Mouse (Mus musculus): ENCODE data around the gene Ccl2.

Ccl2 gene

GRCm38 (mm10) chr11:82035356-82035755 is at the start of gene Ccl2:
Gene Ccl2 (plus strand): TSS chr11:82035571.
- DNase-seq (ENCODE audit: low read depth, low spot score): no peak

DNA sequence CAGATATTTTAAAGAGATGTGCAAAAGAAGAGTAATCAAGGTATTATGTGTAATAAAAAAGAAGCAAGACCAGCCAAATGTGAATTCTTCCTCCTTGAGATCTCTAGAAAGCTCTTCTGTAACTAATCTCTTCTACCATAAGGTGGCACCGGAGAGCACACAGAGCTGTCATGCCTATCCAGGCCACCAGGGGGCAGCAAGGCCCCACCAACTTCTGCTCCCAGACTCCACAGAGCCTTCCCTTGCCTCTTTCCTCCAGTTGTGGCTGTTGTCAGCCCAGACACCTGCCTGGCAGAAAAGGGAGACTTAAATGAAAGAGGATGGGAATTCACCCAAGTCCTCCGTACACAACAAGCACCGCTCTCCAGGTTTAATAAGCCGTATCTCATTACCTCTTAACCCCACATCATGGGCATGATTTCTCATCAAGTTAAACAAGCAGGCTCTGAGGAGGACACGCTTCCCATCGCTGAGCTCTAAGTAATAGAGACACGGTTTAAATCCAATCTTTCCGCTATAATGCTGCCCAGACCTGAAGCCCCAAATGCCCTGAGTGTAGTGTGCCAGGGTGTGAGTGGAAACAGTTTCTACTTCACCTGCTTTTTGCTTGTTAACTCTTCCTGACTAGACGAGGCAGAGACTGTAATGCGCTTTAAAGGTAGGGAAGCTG is 39.1 kb upstream of the Ccl2 start:
- DNase-seq (ENCODE audit: low read depth, low spot score): peak; percentile 66

DNA sequence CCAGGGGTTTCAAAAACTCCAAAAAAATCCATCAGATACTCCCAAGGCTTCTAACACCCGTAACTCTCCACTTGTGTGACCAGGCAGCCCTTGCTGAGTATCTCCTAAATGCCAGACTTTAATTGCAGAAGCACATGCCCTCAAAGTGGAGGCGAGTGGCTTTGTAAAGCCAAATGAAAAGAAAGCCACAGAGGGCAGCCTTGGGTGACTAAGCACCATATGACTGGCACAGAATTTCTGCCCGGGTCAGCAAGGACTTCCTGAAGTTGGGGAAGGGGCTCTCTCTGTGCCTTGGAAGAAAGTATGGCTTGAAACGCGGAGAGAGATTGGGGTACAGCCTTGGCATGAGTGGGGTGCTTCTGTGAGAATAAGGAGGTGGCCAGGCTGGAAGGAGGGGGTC is 38.3 kb upstream of the Ccl2 start:
- DNase-seq (ENCODE audit: low read depth, low spot score): no peak

GRCm38 (mm10) chr11:81998646-81999045 is 36.7 kb upstream of the Ccl2 start:
- DNase-seq (ENCODE audit: low read depth, low spot score): no peak

- no peak for DNase-seq (ENCODE audit: low read depth, low spot score)
Measured at GRCm38 (mm10) chr11:81999469-81999868, 35.9 kb upstream of the Ccl2 start.

GRCm38 (mm10) chr11:82000581-82000980 is 34.8 kb upstream of the Ccl2 start:
- DNase-seq (ENCODE audit: low read depth, low spot score): no peak

DNA sequence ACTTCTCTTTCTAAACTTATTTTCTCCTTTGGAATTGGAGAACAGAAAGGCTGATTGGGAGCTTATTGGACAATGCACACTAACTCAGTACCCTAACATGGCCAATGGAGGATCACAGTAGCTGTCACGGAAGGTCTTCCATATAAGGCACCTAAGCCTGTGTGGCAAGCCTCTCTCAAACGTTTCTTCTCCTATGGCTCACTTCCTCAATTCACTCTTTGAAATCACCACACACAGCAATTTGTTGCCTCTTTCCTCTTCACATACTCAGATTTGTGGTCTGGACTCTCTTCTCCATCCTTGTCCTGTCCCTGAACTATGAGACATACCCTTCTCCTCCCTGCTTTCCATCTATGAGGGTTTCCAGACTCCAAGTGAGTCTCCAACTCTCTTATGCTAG is 30.6 kb upstream of the Ccl2 start:
- DNase-seq (ENCODE audit: low read depth, low spot score): no peak

GRCm38 (mm10) chr11:82006796-82007423 is 28.5 kb upstream of the Ccl2 start:
- DNase-seq (ENCODE audit: low read depth, low spot score): no peak

- no peak for DNase-seq (ENCODE audit: low read depth, low spot score)
Measured at GRCm38 (mm10) chr11:82010115-82010514, 25.3 kb upstream of the Ccl2 start.

GRCm38 (mm10) chr11:82011411-82012193 is 23.8 kb upstream of the Ccl2 start:
- DNase-seq (ENCODE audit: low read depth, low spot score): peak; percentile 23

GRCm38 (mm10) chr11:82013756-82014155 is 21.6 kb upstream of the Ccl2 start:
- DNase-seq (ENCODE audit: low read depth, low spot score): no peak

GRCm38 (mm10) chr11:82015066-82015465 is 20.3 kb upstream of the Ccl2 start:
- DNase-seq (ENCODE audit: low read depth, low spot score): no peak

DNA sequence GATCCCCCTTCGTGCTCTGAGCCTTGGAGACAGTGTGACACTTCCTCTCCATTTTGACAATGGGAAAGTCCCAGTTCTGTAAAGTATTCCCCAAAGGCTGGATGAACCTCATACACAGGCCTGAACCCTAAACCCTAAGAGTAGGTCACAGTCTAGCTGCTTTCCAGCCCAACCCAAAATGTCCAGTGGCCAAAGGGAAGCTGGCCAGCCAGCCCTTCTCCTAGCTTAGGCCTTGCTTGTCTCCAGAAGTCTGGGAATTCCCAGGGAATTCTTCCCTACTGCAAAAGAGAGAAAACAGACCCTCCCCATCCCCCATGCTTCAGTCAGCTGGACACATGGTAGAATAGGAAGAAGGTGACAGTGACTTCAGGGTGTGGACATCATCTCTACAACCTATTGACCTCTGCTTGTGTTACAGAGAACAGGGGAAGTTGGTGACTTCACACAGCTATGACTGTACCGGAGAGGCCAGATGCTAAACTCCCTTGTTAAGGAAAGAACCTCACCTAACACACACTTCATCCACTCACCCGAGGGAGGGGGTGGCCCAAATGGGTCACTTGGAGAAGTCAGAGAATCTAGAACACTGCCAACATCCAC is 19.1 kb upstream of the Ccl2 start:
- no peak for DNase-seq (ENCODE audit: low read depth, low spot score)

- DNase-seq (ENCODE audit: low read depth, low spot score): no peak
Measured at GRCm38 (mm10) chr11:82019389-82019788, 16.0 kb upstream of the Ccl2 start.

DNA sequence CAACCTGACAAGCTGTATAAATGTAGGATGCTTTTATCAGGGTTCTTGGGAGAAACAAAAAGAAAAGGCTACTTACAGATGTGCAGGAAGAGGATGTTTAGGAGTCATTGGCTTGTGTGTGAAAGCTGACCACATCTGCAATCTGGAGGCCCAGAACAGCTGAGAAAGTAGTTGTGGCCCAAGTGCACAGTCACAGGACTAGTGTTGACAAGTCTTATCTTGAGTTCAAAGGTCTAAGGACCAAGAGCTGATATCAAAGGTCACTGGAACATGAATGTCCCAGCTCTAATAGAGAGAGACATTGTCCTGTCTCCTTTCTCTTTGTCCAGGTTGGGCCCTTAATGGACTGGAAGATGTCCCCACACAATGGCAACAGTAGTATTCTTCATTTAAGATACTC is 15.6 kb upstream of the Ccl2 start:
- DNase-seq (ENCODE audit: low read depth, low spot score): no peak

DNA sequence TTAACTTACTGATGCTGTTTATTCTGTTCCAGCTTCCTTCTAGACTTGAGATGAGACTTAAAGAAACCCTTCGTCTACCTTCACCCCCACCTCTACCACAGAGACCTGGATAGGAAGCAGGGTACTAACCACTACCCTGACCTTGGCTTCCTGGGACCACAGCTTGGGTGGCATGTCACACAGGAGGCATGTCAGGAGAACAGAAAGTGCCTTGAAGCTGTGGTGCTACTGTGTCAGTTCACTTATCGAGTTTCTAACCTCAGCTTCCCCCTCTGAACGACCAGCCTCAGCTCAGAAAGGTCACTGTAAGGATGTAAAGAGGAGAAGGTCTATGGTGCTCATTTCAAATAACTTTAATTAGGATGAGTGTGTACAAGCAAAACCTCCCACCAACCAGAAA is 14.0 kb upstream of the Ccl2 start:
- DNase-seq (ENCODE audit: low read depth, low spot score): no peak

GRCm38 (mm10) chr11:82022504-82023056 is 12.8 kb upstream of the Ccl2 start:
- DNase-seq (ENCODE audit: low read depth, low spot score): no peak

GRCm38 (mm10) chr11:82023769-82024168 is 11.6 kb upstream of the Ccl2 start:
- DNase-seq (ENCODE audit: low read depth, low spot score): no peak

- DNase-seq (ENCODE audit: low read depth, low spot score): no peak
Measured at GRCm38 (mm10) chr11:82030171-82030570, 5.2 kb upstream of the Ccl2 start.

DNA sequence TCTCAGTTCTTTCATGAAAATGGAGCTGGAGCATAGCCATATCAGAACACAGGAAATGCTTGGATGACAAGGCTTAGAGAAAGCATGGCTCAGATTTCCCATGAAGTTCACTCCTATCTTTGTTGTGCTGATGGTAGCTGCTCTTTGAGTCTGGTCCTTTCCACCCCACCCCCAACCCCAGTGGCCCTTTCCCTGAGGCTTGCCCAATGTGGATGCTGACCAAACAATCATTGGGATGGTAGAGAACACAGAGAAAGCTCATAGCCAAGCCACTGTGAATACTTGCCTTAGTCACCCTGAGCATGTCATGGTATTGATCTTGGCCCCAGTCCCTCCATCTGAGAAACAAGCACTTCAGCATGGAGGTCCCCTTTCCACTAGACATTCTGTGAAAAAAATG is 3.2 kb upstream of the Ccl2 start:
- DNase-seq (ENCODE audit: low read depth, low spot score): no peak

DNA sequence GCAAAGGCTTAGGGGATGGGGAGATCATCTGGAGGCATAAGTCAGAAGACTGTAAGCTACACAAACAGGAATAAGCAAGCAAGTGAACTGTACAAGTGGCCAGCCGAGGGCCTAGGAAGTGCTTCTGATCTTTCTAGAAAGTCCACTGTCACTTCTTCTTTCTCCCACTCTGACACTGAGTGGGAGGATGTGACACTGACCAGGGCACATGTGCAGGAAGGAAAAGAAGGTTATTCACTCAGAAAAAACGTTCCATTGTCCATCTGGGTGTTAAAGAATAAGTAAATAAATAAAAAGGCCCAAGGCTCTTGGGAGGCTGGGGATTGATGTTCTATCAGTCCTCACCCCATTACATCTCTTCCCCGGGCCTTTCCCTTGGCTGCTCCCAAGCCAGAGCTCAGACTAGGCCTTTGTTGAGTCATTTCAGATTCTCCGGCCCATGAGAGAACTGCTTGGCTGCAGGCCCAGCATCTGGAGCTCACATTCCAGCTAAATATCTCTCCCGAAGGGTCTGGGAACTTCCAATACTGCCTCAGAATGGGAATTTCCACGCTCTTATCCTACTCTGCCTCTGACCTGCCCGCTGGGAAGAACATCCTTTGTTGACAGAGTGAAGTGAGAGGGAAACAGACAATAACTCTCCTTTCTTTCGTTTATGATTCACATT is 2.6 kb upstream of the Ccl2 start:
- no peak for DNase-seq (ENCODE audit: low read depth, low spot score)

GRCm38 (mm10) chr11:82034446-82034845 is 925 bp upstream of the Ccl2 start:
- no peak for DNase-seq (ENCODE audit: low read depth, low spot score)
